Mouse (Mus musculus): ENCODE data around the gene Slc43a1.

- TF ChIP-seq ZNF384 (IDR thresholded peaks at IDR 0.05; ENCODE audit: low read depth, low read length): no peak
- no peak for TF ChIP-seq CHD2 (IDR thresholded peaks at IDR 0.05; ENCODE audit: low read depth, low read length)
- TF ChIP-seq MAFK (IDR thresholded peaks at IDR 0.05; ENCODE audit: insufficient read depth, low read depth, low read length): no peak
- no peak for TF ChIP-seq ZC3H11A (IDR thresholded peaks at IDR 0.05; ENCODE audit: borderline replicate concordance, low read depth, low read length)
- TF ChIP-seq HCFC1 (IDR thresholded peaks at IDR 0.05; ENCODE audit: borderline replicate concordance, insufficient read depth, low read length): no peak
These were observed 27.2 kb downstream of the Slc43a1 start for GRCm38 (mm10) chr2:84865616-84866571.

All from ES-E14 (cell line).